Mouse (Mus musculus): ENCODE measurements around the gene Gm45021.

Gm45021 gene

DNA sequence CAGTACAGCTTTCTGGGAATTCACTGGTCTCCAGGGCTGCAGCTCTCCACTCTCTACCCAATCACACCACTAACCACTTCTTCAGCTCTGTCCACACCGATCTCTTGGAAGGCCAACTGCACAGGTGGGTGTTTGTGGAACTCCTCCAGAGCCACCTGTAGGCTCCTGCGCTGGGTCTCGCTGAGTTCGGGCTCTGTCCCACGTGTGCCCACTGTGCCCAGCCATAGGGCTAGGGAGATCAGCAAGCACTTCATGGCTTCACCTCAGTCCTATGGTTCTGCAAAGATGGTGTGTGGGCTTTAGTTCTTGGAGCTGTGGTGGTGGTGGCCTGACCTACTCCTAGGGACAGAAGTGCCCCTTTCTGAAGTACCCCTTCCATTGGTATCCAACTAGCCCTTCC lies 17.4 kb upstream of the Gm45021 start:
- no peak for ATAC-seq (ENCODE audit: insufficient number of reproducible peaks, low FRiP score, low TSS enrichment)

DNA sequence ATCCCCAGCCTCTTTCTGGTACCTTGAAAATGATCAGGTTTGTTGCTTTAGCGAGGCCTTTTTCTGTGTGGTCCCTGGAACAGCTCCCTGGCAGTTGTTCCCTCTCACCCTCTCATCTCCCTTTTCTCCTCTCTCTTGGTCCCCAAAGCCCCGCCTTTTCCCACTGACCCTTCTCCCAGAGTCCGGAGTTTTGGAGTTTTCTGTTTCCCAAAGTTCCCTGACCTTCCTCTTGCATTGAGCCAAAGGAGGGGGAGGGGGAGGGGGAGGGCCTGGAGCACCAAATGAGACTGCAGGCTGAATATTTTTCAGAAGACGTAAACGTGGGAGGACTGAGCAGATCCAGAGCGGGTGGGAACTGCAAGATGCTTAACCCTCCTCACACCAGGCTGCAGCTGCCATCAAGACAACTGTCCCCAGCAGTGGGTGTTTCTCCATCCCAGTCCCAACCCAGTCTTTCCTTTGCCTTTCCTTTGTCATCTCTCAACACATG lies 16.8 kb upstream of the Gm45021 start, which contains the start of gene Rarres2:
Rarres2 (minus strand) TSS at position 218 of the 490 bp plus-strand sequence.
- no peak for ATAC-seq (ENCODE audit: insufficient number of reproducible peaks, low FRiP score, low TSS enrichment)

DNA sequence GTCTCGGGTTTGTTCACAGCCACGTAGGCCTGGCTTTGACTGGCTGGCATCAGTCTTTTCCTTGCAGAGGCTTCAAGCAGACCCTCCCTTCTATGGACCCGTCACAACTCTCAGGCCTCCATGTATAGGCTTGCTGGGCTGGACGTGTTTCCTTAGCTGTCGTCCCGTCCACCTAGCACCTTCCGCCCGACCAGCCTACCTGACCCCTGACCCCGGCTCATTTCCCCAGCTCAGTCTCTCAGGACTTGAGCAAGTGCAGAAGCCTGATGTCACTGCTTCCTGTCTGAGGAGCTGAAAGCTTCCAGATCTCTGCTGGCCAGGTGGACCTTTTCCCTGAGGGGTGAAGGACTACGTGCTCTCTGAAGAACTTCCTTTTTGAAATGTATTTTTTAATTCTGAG lies 16.1 kb upstream of the Gm45021 start:
- ATAC-seq (ENCODE audit: insufficient number of reproducible peaks, low FRiP score, low TSS enrichment) = no peak

DNA sequence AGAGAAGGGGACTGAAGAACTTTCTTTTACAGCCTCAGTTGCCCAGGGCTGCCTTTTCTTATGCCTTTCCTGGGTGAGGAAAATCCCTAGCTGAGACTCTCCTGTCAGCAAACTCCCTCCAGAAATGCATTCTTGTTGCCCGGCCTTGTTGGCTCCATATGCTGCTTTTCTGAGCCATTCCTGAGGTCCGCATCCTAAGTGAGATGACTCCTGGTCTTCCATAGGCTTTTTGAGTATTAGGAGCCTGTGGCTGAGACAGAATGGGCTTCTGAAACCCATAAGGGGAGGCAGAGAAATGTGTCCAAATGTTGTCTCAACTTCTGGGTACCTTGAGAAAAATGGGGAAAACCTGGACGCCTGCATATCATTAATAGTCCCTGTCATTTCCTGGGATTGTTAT lies 15.4 kb upstream of the Gm45021 start:
- ATAC-seq (ENCODE audit: insufficient number of reproducible peaks, low FRiP score, low TSS enrichment) = no peak

- ATAC-seq (ENCODE audit: insufficient number of reproducible peaks, low FRiP score, low TSS enrichment) = no peak
Measured at GRCm38 (mm10) chr6:48578736-48579135, 10.7 kb upstream of the Gm45021 start.

DNA sequence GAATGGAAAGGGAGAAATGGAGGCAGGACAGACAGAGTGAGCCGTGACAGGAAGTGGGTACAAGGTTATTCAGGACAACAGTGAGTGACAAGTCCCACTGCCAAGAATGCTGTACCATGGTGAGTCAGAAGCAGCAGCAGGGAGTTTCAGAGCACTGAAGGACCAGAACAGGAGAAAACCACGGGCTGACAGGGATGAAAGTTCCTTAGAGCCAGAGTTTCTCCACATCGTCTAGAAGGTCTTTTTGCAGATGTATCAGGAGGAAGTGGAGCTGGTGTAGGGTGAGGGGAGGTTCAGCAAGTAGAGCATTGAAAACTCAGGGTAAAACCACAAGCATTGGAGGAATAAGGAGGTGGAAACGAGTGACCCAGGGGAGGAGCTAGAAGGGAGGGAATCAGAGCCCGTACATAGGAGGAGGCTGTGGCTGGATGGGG lies 10.2 kb upstream of the Gm45021 start:
- no peak for ATAC-seq (ENCODE audit: insufficient number of reproducible peaks, low FRiP score, low TSS enrichment)

GRCm38 (mm10) chr6:48581257-48581656 lies 8.2 kb upstream of the Gm45021 start:
- ATAC-seq (ENCODE audit: insufficient number of reproducible peaks, low FRiP score, low TSS enrichment) = no peak

GRCm38 (mm10) chr6:48582037-48582436 lies 7.4 kb upstream of the Gm45021 start:
- ATAC-seq (ENCODE audit: insufficient number of reproducible peaks, low FRiP score, low TSS enrichment) = 0 out of 2 replicates have a peak, but pooled peaks have one; percentile 31

DNA sequence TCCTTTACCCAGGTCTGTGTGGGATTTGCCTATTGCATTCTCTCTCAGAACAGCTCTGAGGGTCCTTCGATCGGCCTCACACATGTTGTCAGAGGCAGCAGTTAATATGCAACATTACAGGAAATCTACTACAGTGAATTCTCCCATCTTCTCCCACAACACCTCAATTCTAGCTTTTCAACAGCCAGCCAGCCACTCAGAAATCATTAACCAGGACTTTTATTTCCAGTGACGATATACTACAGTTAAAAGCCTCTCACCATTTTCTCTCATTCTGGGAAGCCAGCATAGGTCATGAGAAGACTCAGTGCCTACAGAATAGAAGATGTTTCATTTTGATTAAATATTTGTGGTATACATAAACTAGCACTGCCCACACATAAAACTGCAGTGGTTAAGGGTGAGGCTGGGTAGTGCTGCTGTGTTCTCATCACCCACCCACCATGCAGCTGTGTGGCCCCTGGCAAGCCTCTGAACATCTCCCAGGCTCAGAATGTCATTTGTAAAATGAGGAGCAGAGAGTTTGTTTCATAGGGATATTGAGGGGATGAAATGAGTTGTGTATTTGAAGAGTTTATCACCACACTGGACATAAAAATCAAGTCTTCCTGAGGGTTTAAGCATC lies 1.9 kb downstream of the Gm45021 start:
- no peak for ATAC-seq (ENCODE audit: insufficient number of reproducible peaks, low FRiP score, low TSS enrichment)

DNA sequence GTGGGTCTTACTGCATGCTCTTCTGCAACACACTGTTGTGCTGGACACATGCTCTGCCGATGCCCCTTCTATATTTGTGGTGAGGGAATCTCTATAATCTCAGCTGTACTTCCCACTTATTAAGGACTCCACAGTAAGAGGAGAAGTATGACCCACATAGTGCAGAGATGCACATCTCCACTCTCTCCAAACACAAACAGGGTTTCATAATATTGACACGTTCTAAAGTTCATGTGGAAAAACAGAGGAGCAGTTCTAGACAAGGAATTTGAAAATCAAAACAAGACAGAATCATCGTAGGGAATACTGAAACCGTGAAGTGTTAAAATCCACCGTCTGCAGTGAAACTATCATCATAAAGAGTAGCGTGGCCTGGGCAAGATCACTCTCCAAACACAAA lies 2.5 kb downstream of the Gm45021 start:
- no peak for ATAC-seq (ENCODE audit: insufficient number of reproducible peaks, low FRiP score, low TSS enrichment)

- peak; percentile 67 for ATAC-seq (ENCODE audit: insufficient number of reproducible peaks, low FRiP score, low TSS enrichment)
Measured at GRCm38 (mm10) chr6:48593158-48594042, 4.0 kb downstream of the Gm45021 start, which contains the start of the genes Repin1 and Gm44965. TSS of gene Repin1 (plus strand) at chr6:48593883. TSS of gene Gm44965 (plus strand) at chr6:48593941.

GRCm38 (mm10) chr6:48594043-48594738 lies 4.8 kb downstream of the Gm45021 start:
- ATAC-seq (ENCODE audit: insufficient number of reproducible peaks, low FRiP score, low TSS enrichment) = peak; percentile 69

DNA sequence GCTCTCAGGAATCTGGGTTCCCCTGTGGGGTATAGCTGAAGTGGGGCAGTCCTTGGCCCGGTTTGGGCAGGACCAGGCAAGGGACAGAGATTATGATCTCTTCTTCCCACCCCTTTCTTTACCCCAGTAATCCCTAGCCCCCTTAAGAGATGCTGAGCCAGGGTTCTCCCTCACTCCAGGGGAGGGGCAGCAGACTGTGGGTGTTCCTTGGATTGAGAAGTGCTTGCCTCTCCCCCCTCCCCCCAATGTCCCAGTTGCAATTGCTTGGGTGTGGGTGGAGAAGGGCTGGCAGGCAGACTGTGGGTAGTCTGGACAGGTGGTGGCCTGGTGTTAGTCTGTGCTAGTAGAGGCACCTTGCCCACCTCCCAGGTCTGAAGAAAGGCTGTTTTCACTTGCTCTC lies 5.9 kb downstream of the Gm45021 start:
- no peak for ATAC-seq (ENCODE audit: insufficient number of reproducible peaks, low FRiP score, low TSS enrichment)

- no peak for ATAC-seq (ENCODE audit: insufficient number of reproducible peaks, low FRiP score, low TSS enrichment)
Measured at GRCm38 (mm10) chr6:48596545-48597232, 7.3 kb downstream of the Gm45021 start.

DNA sequence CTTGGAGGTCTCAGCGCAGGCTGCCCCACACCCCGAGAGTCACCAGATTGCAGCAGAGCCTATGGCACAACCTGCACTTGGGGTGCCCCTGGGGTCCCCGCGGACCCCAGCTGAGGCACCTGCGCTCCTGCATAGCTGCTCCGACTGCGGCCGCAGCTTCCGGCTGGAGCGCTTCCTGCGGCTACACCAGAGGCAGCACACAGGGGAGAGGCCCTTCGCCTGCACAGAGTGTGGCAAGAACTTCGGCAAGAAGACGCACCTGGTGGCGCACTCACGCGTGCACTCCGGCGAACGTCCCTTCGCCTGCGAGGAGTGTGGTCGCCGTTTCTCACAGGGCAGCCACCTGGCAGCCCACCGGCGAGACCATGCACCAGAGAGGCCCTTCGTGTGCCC lies 7.8 kb downstream of the Gm45021 start:
- no peak for ATAC-seq (ENCODE audit: insufficient number of reproducible peaks, low FRiP score, low TSS enrichment)

GRCm38 (mm10) chr6:48600594-48600993 lies 11.2 kb downstream of the Gm45021 start:
- no peak for ATAC-seq (ENCODE audit: insufficient number of reproducible peaks, low FRiP score, low TSS enrichment)

DNA sequence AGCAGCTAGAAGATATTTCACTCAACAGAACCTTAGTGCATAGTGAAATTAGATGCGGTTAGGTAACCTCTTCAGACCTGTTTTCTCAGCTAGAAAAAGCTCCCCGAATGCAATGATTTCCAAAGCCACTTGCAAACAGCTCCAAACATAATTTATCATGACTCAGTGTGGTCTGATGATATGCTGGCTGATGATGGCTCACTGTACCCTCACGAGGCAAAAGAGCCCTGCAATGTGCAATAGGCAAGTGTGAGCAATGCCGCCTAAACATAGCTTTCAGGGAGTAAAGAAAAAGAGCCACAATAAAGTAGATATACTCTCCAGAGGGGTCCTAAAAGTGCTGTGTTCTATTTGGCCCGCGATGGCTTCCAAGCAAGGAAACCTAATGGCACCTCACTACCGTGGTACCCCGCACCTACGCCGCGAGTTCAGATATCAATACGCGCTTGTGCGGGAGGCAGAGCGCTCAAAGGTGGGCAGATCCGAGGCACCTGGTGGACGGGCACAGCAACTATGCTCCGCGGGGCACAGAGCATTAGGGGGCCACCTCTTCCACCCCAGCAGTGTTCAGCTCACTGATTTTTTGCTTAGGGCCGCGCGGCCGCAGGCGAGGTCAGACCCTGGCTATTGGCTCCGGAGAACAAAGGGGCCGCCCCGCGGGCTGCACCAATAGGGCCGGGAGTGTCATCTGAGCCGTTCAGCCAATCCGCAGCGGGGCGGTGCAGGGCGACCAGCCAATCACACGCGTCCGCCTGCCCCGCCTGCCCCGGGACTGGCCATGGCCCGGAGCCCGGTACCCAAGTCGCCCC lies 12.1 kb downstream of the Gm45021 start, which contains the start of gene Zfp775:
Zfp775 (plus strand) TSS at position 793 of the 809 bp plus-strand sequence.
- peak; percentile 98 for ATAC-seq (ENCODE audit: insufficient number of reproducible peaks, low FRiP score, low TSS enrichment)

GRCm38 (mm10) chr6:48602080-48602741 lies 12.8 kb downstream of the Gm45021 start:
- peak; percentile 66 for ATAC-seq (ENCODE audit: insufficient number of reproducible peaks, low FRiP score, low TSS enrichment)

DNA sequence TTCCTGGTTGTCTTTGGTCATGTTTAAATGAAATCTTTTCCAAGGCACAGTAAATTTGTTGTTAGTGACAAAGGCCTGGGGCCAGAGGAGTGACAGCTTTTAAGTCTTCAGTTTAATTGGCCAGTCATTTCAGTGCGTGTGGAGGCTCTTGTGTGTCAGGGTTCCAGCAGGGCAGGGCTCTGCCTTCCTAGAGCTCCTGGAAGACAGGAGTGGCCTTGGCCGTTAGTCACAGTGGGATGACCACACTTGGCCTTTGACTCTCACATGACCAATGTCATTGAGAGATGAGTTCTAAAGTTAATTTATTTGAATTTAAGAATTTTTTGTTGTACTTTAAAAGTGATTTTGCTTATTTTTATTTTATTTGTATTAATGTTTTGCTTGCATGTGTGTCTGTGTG lies 18.7 kb downstream of the Gm45021 start:
- ATAC-seq (ENCODE audit: insufficient number of reproducible peaks, low FRiP score, low TSS enrichment) = no peak

All from cerebellum, adult (tissue).